Mouse (Mus musculus) heart, adult 2 months (tissue): ENCODE data around the gene BC107364.
"Not testable (repeated sequence)": the region's sequence is repeated elsewhere in the genome, so short reads cannot be mapped to it uniquely, and the experiment has no call there.

Source experiments
- CTCF ChIP-seq: fragments of 200-600 bp; IDR thresholded peaks from 2 replicates; pipeline ENCODE4 v1.8.1; 2022; ENCODE audit warnings: antibody characterized with exemption, mild to moderate bottlenecking, moderate library complexity
- EP300 ChIP-seq: fragments of 200-500 bp; IDR thresholded peaks from 2 replicates; pipeline ENCODE4 v1.6.1; 2011; ENCODE audit warnings: low read depth, low read length, control low read depth; ENCODE audit not compliant: insufficient read depth
- POLR2A ChIP-seq: fragments of 200-500 bp; IDR thresholded peaks from 2 replicates; pipeline ENCODE4 v1.6.1; 2011; ENCODE audit warnings: mild to moderate bottlenecking, low read depth, low read length, control low read depth; ENCODE audit not compliant: insufficient read depth

DNA sequence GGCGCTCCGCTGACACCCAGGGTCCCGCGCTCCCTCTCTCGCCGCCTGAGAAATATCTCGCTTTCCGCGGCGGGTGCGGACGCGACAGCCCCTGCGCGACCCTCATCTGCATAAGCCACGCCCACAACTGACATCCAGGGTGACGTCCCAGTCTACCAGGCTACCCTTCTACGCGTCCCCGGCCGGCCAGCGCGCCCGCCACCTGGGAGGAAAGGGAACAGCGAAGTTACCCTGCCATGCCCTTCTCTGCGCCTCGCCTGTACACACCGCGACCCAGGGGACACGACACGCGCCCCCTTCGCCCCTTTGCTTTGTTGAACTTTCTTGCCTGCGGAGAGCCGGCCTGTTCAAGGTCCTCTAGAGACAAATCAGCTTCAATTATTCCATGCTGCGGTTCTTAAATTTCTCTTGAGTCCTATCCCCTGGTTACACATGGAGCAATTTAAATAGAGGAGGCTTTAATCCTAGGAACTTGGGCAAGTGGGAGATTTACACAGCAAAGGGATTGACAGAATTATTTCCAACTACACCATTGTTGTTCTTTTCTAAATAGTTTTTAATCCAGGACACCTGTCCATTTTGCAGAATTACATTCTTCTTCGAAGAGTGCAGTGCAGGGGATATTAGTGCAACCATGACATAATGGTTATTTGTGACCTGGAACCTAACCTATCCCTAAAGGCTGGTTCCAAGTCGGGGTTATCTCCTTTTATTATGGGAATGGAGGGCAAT is 34.9 kb upstream of the BC107364 start:
- not testable (repeated sequence) for TF ChIP-seq POLR2A, CTCF, EP300
